Mouse (Mus musculus): ENCODE data around the gene Havcr2.
"Not testable (repeated sequence)": the region's sequence is repeated elsewhere in the genome, so short reads cannot be mapped to it uniquely, and the experiment has no call there.

The Havcr2 gene

DNA sequence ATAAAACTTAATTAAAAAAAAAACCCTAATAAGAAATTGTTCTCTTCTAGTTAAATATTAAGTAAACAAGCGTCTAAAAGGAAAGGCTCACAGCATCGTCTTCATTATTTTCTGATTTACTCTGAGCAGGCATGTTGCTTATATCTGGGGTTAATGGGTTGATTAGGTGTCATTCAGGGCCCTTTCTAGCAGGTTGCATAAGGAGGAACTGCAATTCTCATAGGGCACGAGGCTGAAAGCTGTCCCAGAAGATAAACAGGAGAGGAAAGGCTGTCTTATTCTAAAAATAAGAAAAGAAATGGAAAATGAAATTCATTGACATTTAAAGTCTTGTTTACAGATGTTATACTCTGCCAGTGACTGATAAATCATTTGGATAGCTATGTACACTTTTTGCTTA lies 5.2 kb downstream of the Havcr2 start:
- no peak for DNase-seq (ENCODE audit: low spot score in 2 of 2)

DNA sequence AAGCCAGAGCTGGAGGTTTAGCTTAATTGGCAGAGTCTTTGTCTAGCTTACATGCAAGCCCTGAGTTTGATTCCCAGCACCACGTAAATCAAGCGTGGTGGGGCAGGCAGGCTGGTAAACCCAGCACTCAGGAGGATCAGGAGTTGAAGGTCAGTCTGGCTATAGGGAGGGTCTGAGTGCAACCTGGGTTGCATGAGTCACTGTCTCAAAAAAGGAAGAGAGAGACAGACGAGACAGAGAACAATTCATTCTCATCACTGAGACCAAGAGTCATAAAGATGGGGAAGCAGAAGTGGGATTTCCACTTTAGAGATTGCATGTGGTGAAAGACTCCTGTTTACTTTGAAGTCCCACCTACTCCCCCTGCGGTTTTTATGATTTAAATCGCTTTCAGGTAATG lies 6.6 kb downstream of the Havcr2 start:
- no peak for DNase-seq (ENCODE audit: low spot score in 2 of 2)

DNA sequence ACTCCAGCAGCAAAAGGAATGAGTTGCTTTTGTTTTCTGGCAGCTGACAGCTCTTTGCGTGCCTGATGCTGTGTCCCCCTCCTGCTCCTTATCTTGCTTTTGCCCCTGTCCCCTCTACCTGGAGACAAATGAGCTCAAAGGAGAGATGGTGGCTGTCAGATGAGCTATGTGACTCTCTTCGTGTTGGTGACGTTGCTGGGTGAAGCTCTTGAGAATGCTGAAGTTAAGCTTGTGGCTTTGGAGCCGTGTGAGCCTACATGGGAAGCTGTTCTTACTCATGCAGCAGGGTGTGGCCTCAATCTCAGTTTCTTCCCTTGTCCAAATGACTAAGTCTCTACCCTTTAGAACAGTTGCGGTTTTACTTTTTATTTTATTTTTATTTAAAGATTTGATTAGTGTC lies 7.2 kb downstream of the Havcr2 start:
- no peak for DNase-seq (ENCODE audit: low spot score in 2 of 2)

DNA sequence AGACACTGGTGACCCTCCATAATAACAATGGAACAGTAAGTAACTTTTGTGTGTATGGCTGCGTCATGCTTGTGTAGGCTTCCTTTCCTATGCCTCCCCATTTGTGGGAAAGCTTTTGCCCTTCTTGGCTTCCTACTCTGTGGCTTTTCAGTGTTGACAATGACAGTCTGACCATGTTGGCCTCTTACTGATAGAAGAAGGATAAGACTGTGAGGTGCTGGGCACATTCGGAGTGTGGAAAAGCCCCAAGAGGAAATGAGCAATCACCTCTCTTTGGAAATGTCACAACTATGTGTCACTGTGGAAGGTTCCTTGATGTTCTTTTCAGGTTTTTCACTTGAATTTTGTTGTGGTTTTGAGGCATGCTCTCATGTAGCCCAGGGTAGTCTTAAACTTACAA lies 12.1 kb downstream of the Havcr2 start:
- DNase-seq (ENCODE audit: low spot score in 2 of 2) = no peak

DNA sequence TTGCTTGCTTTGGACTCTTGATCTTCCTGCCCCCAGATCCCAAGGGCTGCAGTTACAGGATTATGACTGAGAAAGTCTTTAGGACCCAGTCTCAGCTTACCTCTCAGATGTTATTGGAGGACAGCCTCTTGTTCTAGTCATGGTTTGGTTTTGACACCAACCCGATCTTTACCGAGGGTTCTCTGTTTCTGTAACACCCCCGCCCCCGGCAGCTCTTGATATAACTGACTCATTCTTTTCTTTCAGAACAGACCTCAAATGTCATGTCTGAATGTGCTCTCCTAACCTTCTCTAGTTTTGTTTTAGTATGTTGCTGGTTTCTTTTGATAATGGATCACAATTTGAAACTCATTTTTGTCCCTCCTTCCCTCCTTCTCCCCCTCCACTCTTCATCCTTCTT lies 19.5 kb downstream of the Havcr2 start:
- no peak for DNase-seq (ENCODE audit: low spot score in 2 of 2)

DNA sequence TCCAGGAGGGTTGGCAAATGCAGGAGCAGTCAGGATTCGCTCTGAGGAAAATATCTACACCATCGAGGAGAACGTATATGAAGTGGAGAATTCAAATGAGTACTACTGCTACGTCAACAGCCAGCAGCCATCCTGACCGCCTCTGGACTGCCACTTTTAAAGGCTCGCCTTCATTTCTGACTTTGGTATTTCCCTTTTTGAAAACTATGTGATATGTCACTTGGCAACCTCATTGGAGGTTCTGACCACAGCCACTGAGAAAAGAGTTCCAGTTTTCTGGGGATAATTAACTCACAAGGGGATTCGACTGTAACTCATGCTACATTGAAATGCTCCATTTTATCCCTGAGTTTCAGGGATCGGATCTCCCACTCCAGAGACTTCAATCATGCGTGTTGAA lies 24.6 kb downstream of the Havcr2 start:
- no peak for DNase-seq (ENCODE audit: low spot score in 2 of 2)

DNA sequence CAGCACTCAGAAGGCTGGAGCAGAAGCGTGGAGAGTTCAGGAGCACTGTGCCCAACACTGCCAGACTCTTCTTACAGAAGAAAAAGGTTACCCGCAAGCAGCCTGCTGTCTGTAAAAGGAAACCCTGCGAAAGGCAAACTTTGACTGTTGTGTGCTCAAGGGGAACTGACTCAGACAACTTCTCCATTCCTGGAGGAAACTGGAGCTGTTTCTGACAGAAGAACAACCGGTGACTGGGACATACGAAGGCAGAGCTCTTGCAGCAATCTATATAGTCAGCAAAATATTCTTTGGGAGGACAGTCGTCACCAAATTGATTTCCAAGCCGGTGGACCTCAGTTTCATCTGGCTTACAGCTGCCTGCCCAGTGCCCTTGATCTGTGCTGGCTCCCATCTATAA lies 25.8 kb downstream of the Havcr2 start:
- peak; percentile 6 to 33 for DNase-seq (ENCODE audit: low spot score in 2 of 2)

DNA sequence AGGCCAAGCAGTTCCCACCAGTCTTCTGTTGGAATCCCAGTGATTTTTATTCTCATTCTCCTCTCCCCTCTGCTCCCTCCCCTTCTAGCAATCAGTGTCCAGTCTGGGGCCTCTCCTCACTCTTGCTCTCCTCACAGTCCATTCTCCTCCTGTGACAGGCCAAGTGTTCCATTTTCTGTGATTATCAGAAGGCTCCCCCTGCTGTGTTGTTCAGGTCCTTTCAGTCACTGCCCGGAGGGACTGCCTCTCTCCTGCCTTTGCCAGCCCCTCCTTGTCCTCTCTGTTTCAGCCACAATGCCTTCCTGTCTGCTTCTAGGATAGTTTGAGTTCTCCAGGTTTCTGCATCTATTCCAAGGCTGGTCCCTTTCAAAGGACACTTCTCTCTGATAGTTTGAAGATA lies 33.5 kb downstream of the Havcr2 start:
- peak in 1 of 2 experiments; percentile 3 for DNase-seq (ENCODE audit: low spot score in 2 of 2)

DNA sequence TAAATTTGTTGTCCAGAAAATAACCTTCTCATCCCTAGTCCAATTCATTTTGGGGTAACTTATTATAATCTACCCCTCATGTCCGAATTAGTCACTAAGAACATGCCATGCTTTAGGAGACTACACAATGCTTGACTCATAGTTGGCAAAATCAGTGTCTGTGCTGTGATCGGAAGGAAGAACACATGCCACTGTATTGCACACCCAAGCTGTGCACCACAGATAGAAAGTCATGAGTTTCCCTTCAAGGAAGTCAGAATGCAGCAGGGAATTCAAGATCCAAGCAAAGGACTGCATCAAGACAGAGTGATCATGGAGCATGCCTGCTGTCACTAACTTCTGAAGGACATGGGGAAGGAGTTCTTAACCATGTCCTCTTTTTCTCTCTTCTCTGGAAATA lies 33.9 kb downstream of the Havcr2 start:
- no peak for DNase-seq (ENCODE audit: low spot score in 2 of 2)

DNA sequence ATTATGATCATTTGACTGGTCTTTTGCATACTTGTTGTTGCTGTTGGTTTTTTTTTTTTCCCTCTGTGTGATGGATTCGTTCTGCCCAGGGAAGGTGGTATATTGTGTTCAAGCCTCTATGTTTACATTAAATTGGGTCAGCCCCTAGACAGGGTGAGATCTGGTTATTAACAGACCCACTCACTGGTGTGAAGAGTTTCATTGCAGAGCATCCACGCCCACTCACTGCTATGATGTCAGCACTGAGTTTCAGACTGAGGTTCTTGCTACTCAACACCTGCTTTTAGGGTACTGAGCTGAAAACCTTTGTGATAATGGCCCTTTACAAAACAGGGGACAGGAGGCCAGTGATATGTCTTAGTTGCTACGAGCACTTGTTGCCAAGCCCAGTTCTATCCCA lies 52.4 kb downstream of the Havcr2 start:
- no peak for DNase-seq (ENCODE audit: low spot score in 2 of 2)

DNA sequence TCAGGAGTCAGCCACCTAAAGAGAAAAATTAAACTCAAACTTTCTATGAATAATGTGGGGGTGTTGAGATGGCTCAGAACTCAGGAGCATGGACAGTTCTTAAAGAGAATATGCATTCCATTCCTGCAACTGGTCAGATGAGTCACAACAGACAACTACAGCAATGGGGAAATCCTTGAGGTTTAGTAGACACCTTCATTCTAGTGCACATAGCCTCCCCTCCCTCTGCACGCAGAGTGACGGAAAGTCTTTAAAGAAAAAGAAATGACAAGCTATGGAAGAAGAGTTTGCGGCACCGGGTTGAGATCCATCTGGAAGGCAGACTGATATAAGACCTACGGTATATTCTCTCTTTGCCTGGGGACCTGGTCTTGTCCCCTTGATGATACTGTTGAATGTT lies 55.2 kb downstream of the Havcr2 start:
- no peak for DNase-seq (ENCODE audit: low spot score in 2 of 2)

DNA sequence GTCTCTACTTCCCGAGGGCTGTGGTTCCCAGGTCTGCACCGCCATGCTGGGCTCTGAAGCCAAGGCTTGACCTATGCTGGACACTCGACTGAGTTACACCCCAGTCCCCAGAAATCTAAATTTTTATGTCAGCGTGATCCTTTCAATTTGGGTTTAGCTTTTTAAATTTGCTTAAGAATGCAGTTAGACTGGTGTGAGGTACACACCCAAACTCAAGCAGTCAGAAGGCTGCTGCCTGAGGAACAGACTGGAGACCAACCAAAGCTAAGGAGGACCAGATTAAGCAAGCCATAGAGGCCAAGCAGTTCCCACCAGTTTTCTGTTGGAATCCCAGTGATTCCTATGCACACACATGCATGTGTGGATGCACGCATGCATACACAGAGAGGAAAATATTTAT lies 66.6 kb downstream of the Havcr2 start:
- not testable (repeated sequence) for DNase-seq (ENCODE audit: low spot score in 2 of 2)

DNA sequence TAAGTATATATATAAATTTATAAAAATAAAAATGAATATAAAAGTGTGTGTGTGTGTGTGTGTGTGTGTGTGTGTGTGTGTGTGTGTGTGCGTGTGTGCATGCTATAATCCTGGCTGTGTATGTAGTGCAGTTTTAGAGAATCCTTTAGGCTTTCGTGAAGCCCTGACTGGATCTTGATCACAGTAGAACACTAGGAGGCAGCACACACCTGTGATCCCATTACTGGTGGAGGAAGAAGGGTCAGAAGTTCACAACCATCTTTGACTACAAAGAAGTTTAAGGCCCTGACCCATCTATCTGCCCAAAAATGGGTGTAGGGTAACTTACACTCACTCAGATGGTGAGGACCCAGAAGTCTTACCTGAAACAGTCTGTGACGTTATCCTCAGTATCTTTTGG lies 68.0 kb downstream of the Havcr2 start:
- no peak for DNase-seq (ENCODE audit: low spot score in 2 of 2)

DNA sequence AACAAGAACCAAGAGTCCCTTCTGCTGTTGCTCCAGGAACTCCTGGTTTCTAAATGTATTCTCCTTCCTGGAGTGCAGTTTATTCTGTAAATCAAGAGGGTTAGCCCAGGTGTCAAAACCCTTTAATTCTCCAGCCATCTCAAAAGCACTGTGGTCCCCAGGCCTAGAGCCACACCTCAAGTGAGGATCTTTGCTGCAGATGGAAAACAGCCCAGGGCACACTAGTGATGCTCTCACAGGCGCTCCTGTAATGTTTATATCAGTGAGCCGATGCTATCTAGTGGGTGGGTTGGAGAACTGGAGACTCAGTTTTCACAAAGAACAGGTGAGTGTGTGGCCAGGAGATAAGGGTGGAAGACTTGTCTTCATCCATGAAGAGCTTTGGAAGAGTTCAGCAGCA lies 69.2 kb downstream of the Havcr2 start, which contains the start of gene Gm12169:
Gene Gm12169 (plus strand): TSS at position 301 of the 400 bp plus-strand sequence.
- no peak for DNase-seq (ENCODE audit: low spot score in 2 of 2)

DNA sequence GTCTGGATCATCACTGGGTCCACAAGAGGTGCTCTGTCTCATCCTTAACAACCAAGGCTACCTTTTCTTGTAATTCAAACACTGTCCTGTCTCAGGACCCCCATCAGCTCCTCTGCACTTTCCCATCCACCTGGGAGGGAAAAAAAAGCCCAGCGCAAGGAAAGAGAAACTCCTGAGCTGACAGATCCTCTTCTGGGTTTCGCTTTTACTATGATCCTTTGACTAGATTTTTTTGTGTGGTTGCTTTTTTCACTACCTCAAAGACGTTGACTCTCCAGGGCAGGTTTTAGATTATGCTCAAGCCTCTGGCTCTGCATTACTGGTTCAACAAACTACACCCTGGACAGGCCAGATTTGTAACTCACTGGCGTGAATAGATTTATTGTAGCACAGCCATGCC lies 75.4 kb downstream of the Havcr2 start:
- DNase-seq (ENCODE audit: low spot score in 2 of 2) = no peak
